Mouse (Mus musculus): Measurements from ENCODE around the gene Bspry. TPM values are rescaled to one million over a fixed set of nuclear protein-coding genes. Genes with fewer than 3 reads are reported as not detected.

Bspry gene
- total RNA-seq, 4 experiments from 2014 or later, result not detected

- no peak for DNase-seq (ENCODE audit: low spot score in 2 of 2)
Measured at GRCm38 (mm10) chr4:62515490-62515889, 35.6 kb downstream of the Bspry start.

GRCm38 (mm10) chr4:62516079-62516478 is 36.2 kb downstream of the Bspry start:
- no peak for DNase-seq (ENCODE audit: low spot score in 2 of 2)

GRCm38 (mm10) chr4:62516579-62516978 is 36.7 kb downstream of the Bspry start:
- no peak for DNase-seq (ENCODE audit: low spot score in 2 of 2)

- DNase-seq (ENCODE audit: low spot score in 2 of 2), result no peak
Measured at GRCm38 (mm10) chr4:62517046-62517445, 37.2 kb downstream of the Bspry start.

- no peak for DNase-seq (ENCODE audit: low spot score in 2 of 2)
Measured at GRCm38 (mm10) chr4:62517538-62518415, 37.9 kb downstream of the Bspry start.

- DNase-seq (ENCODE audit: low spot score in 2 of 2), result no peak
Measured at GRCm38 (mm10) chr4:62518416-62519121, 38.7 kb downstream of the Bspry start.

- DNase-seq (ENCODE audit: low spot score in 2 of 2), result no peak
Measured at GRCm38 (mm10) chr4:62519122-62519848, 39.4 kb downstream of the Bspry start.

- peak; percentile 80 to 86 for DNase-seq (ENCODE audit: low spot score in 2 of 2)
Measured at GRCm38 (mm10) chr4:62519849-62520233, 40.0 kb downstream of the Bspry start, which contains the start of gene Alad. TSS of gene Alad (minus strand) at chr4:62519918.

GRCm38 (mm10) chr4:62520892-62521400 is 41.1 kb downstream of the Bspry start:
- no peak for DNase-seq (ENCODE audit: low spot score in 2 of 2)

GRCm38 (mm10) chr4:62524651-62525488 is 45.0 kb downstream of the Bspry start, which contains the start of the genes Pole3 and 4933430I17Rik:
TSS of gene Pole3 (minus strand) at chr4:62525068.
TSS of gene 4933430I17Rik (plus strand) at chr4:62525369.
- peak; percentile 96 to 98 for DNase-seq (ENCODE audit: low spot score in 2 of 2)

GRCm38 (mm10) chr4:62525489-62525811 is 45.6 kb downstream of the Bspry start:
- DNase-seq (ENCODE audit: low spot score in 2 of 2), result no peak

- no peak for DNase-seq (ENCODE audit: low spot score in 2 of 2)
Measured at GRCm38 (mm10) chr4:62526256-62526655, 46.4 kb downstream of the Bspry start.

GRCm38 (mm10) chr4:62527655-62528054 is 47.8 kb downstream of the Bspry start:
- DNase-seq (ENCODE audit: low spot score in 2 of 2), result no peak

GRCm38 (mm10) chr4:62533729-62534128 is 53.9 kb downstream of the Bspry start:
- no peak for DNase-seq (ENCODE audit: low spot score in 2 of 2)

- DNase-seq (ENCODE audit: low spot score in 2 of 2), result no peak
Measured at GRCm38 (mm10) chr4:62541802-62542201, 61.9 kb downstream of the Bspry start.

- DNase-seq (ENCODE audit: low spot score in 2 of 2), result no peak
Measured at GRCm38 (mm10) chr4:62543782-62544181, 63.9 kb downstream of the Bspry start.

GRCm38 (mm10) chr4:62544801-62545200 is 64.9 kb downstream of the Bspry start:
- no peak for DNase-seq (ENCODE audit: low spot score in 2 of 2)

Data from gastrocnemius, adult 8-10 months (tissue).